Mouse (Mus musculus): ENCODE data around the gene Sdf4. TPM values are rescaled to one million over a fixed set of nuclear protein-coding genes. Genes with fewer than 3 reads are reported as not detected.

Sdf4 gene
- 122 and 126 TPM in 2 replicates for polyA plus RNA-seq (2012; rRNA removed)

DNA sequence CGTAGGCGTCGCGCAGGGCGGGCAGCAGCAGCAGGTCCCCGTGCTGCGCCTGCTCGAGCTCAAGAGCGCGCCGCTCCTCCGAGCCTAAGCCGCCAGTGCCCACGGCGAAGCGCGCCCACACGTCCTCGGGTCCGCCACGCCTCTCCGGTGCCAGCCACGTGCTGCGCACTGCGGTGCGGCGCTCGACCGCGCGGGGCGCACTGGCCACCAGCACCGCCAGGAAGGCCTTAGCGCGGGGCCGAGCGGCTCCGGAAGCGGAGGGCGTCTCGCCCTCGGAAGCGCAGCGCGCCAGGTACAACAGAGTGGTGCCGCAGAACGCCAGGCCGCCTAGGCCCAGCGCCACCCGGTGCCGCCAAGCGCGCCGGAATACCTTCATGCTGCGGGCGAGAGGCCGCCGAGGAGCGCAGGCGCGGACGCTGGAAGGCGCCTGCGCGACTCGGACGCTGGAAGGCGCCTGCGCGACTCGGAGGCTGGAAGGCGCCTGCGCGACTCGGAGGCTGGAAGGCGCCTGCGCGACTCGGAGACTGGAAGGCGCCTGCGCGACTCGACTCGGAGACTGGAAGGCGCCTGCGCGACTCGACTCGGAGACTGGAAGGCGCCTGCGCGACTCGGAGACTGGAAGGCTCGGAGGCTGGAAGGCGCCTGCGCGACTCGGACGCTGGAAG, at the start of gene Sdf4, which contains the start of gene B3galt6:
Sdf4 (plus strand) TSS at position 632 of the 665 bp plus-strand sequence.
B3galt6 (minus strand) TSS at position 409 of the 665 bp plus-strand sequence.
- peak; percentile 49; the same call in 1 of the 2 replicates for TF ChIP-seq POLR2A (IDR thresholded peaks at IDR 0.05; ENCODE audit: extremely low read depth, insufficient read depth, low read length)
- TF ChIP-seq CTCF (IDR thresholded peaks at IDR 0.05; ENCODE audit: extremely low read depth, insufficient read depth, low read length) = peak; percentile 44
- Histone ChIP-seq H3K4me1 (ENCODE audit: control insufficient read depth, insufficient read depth, low read length) (peaks cover 8% of the 10 kb centered on the region), H3K4me3 (ENCODE audit: insufficient read depth, low read length) (peak within 1 kb of the TSS; percentile 75), H3K27ac (ENCODE audit: insufficient read depth, low read length) (peak within 1 kb of the TSS; percentile 98)

- peak overlapping the region; percentile 48 for H3K4me3 ChIP-seq (ENCODE audit: insufficient read depth, low read length)
- H3K27ac ChIP-seq (ENCODE audit: insufficient read depth, low read length) = peak overlapping the region; percentile 56
- TF ChIP-seq CTCF (IDR thresholded peaks at IDR 0.05; ENCODE audit: extremely low read depth, insufficient read depth, low read length) (no peak), POLR2A (IDR thresholded peaks at IDR 0.05; ENCODE audit: extremely low read depth, insufficient read depth, low read length) (0 out of 2 replicates have a peak, but pooled peaks have one; percentile 5)
- H3K4me1 ChIP-seq (ENCODE audit: control insufficient read depth, insufficient read depth, low read length) = peaks cover 11% of the 10 kb centered on the region
Measured at GRCm38 (mm10) chr4:155943049-155943452, 49.6 kb upstream of the Sdf4 start.

DNA sequence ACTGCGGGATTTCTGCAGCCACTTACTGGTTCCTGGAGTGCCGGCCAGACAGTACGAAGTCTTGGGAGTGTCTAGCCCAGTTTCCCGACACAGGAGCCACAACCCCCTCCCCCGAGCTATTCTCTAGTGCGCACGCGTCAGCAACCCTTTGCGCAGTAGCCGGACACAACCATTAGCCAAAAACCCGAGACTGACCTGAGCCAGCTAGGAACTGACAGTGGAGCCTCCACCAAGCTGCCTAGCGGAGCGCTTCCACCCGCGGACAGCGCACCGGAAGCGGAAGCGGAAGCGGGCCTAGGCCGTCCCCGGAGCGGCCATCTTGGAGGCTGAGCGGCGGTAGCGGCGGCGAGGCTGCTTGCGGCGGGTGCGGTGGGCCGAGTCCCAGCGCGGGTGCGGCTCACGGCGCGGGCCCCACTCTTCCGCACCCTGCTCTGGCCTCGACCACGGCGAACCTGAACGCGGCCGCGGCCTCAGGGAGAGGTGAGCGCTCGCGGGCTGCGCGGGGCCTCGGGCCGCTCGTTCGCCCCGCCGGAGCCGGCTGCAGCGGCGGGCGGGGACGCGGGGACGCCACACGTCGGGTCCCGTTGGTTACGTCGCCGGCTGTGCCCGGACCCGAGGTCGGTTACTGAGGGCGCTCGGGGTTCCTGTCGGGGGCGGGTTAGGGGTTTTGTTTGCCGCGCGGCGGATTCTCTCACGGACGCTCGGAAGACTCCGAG, 49.0 kb upstream of the Sdf4 start, which contains the start of gene Ube2j2:
Ube2j2 (plus strand) TSS at position 298 of the 716 bp plus-strand sequence.
- TF ChIP-seq CTCF (IDR thresholded peaks at IDR 0.05; ENCODE audit: extremely low read depth, insufficient read depth, low read length) = no peak
- peak; percentile 75; the same call in 1 of the 2 replicates for TF ChIP-seq POLR2A (IDR thresholded peaks at IDR 0.05; ENCODE audit: extremely low read depth, insufficient read depth, low read length)
- H3K4me3 ChIP-seq (ENCODE audit: insufficient read depth, low read length) = peak within 1 kb of the TSS; percentile 48
- peaks cover 11% of the 10 kb centered on the region for H3K4me1 ChIP-seq (ENCODE audit: control insufficient read depth, insufficient read depth, low read length)
- H3K27ac ChIP-seq (ENCODE audit: insufficient read depth, low read length) = peak within 1 kb of the TSS; percentile 56

DNA sequence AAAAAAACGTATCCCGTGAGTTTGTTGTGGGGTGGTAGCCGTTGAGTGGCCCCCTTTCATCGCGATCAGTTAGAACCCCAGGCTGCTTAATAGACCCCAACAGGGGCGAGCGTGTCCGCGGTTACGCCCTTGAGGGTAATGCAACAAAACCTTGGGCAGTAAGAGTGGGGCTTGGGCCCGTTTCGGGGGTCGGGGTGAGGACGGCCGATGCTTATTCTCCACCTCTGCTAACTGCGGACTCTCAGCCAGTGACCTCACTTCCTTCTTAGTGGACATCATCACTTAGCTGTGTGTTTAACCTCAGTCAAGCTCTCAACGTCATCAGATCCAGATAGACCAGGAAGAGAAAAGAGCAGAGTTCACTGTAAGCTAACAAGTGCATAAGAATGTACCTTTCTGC, 48.4 kb upstream of the Sdf4 start:
- Histone ChIP-seq H3K27ac (ENCODE audit: insufficient read depth, low read length) (no peak overlapping the region), H3K4me1 (ENCODE audit: control insufficient read depth, insufficient read depth, low read length) (peaks cover 11% of the 10 kb centered on the region), H3K4me3 (ENCODE audit: insufficient read depth, low read length) (peak overlapping the region; percentile 48)
- TF ChIP-seq POLR2A (IDR thresholded peaks at IDR 0.05; ENCODE audit: extremely low read depth, insufficient read depth, low read length) = no peak
- TF ChIP-seq CTCF (IDR thresholded peaks at IDR 0.05; ENCODE audit: extremely low read depth, insufficient read depth, low read length) = no peak

- Histone ChIP-seq H3K4me3 (ENCODE audit: insufficient read depth, low read length) (no peak overlapping the region), H3K4me1 (ENCODE audit: control insufficient read depth, insufficient read depth, low read length) (peaks cover 11% of the 10 kb centered on the region), H3K27ac (ENCODE audit: insufficient read depth, low read length) (no peak overlapping the region)
- TF ChIP-seq CTCF (IDR thresholded peaks at IDR 0.05; ENCODE audit: extremely low read depth, insufficient read depth, low read length) (no peak), POLR2A (IDR thresholded peaks at IDR 0.05; ENCODE audit: extremely low read depth, insufficient read depth, low read length) (no peak)
Measured at GRCm38 (mm10) chr4:155947094-155947493, 45.6 kb upstream of the Sdf4 start.

DNA sequence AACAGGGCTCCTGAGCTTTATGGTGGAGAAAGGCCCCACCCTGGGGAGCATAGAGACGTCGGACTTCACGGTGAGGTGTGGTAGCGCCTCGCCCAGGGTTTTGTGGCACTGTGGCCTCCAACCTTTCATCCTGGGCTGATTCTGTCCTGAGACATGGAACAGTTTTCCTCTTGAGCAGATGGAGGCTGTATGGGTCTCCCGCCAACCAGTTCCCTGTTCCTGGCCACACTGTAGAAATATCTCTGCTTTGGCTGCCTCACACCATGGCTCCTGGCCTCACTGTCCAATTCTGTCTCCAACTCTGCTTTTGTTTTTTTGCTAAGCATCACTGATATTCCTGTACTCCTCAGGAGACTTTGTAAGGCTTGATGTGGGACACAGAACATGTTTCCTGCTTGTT, 37.2 kb upstream of the Sdf4 start:
- H3K4me3 ChIP-seq (ENCODE audit: insufficient read depth, low read length) = no peak overlapping the region
- H3K4me1 ChIP-seq (ENCODE audit: control insufficient read depth, insufficient read depth, low read length) = no peaks in the 10 kb centered on the region
- TF ChIP-seq CTCF (IDR thresholded peaks at IDR 0.05; ENCODE audit: extremely low read depth, insufficient read depth, low read length) = no peak
- TF ChIP-seq POLR2A (IDR thresholded peaks at IDR 0.05; ENCODE audit: extremely low read depth, insufficient read depth, low read length) = no peak
- H3K27ac ChIP-seq (ENCODE audit: insufficient read depth, low read length) = no peak overlapping the region

DNA sequence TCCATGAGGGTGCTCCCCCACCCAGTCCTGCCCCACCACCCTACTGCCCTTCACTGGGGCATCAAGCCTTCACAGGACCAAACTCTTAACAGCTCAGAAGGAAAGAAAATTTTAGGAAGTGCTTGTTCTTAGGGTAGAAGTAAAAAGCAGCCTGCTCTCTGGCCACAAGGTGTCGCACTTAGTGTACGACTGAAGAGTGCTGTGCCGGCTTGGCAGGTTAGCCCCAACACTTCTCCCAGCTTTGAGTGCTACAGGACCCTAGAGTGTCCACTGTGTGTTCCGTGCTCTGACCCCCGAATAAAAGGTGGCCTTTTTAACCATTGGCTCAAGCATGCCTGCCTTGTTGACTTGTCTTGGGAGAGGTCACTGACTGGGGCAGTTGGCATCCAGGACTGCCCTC, 33.4 kb upstream of the Sdf4 start:
- Histone ChIP-seq H3K4me3 (ENCODE audit: insufficient read depth, low read length) (no peak overlapping the region), H3K27ac (ENCODE audit: insufficient read depth, low read length) (no peak overlapping the region), H3K4me1 (ENCODE audit: control insufficient read depth, insufficient read depth, low read length) (no peaks in the 10 kb centered on the region; the same call in 1 of the 2 replicates)
- TF ChIP-seq CTCF (IDR thresholded peaks at IDR 0.05; ENCODE audit: extremely low read depth, insufficient read depth, low read length) = peak; percentile 75
- TF ChIP-seq POLR2A (IDR thresholded peaks at IDR 0.05; ENCODE audit: extremely low read depth, insufficient read depth, low read length) = no peak

DNA sequence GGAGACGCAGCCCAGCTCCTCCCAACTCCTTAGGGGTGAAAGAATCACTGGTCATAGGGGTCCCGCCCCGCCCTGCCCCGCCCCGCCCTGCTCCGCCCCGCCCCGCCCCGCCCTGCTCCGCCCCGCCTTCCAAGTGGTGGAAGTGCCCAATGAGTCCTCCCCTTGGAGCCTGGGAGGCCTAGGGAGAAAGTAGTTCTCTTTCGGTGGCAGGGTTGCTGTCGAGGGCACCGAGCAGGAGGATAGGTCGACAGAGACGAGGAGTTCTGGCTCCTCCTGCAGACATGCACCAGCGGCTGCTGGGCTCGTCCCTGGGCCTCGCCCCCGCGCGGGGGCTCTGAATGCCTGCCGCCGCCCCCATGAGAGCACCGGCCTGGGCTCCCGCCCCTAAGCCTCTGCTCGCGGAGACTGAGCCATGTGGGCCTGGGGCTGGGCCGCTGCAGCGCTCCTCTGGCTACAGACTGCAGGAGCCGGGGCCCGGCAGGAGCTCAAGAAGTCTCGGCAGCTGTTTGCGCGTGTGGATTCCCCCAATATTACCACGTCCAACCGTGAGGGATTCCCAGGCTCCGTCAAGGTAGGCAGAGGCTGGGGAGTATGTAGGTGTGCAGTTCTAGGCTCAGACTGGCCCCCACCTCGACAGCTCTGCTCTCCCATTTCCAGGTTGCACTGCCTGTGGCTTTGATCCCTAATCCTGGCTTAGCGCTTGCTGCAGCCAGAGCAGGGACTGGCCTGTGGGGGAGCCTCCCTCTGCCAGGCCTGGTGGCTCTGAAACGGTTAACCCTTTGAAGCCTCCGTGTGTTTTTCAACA, 30.3 kb upstream of the Sdf4 start, which contains the start of gene C1qtnf12:
C1qtnf12 (plus strand) TSS at position 152 of the 805 bp plus-strand sequence.
- Histone ChIP-seq H3K4me3 (ENCODE audit: insufficient read depth, low read length) (peak within 1 kb of the TSS; percentile 54), H3K27ac (ENCODE audit: insufficient read depth, low read length) (no peak within 1 kb of the TSS), H3K4me1 (ENCODE audit: control insufficient read depth, insufficient read depth, low read length) (no peaks in the 10 kb centered on the region; the same call in 1 of the 2 replicates)
- TF ChIP-seq POLR2A (IDR thresholded peaks at IDR 0.05; ENCODE audit: extremely low read depth, insufficient read depth, low read length) (peak; percentile 52; the same call in 1 of the 2 replicates), CTCF (IDR thresholded peaks at IDR 0.05; ENCODE audit: extremely low read depth, insufficient read depth, low read length) (no peak)

DNA sequence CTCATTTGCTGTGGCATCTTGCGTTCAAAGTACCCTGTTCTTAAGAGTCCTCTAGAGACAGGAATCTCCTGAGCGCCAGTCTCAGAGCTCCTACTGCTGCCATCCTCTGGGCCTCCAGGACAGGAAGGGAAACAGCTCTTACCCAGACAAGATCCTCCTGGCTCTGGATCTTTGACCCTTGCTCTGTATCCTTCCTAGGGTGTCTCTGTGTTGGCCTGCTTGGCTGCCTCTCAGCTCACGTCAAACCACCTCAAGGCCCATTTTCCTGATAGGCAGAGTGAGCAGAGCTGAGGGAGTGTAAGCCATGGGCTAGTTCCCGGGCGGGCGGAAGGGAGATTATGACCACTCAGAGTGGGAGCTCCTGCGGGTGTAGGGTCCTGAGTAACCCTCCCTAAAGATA, 29.6 kb upstream of the Sdf4 start:
- Histone ChIP-seq H3K27ac (ENCODE audit: insufficient read depth, low read length) (no peak overlapping the region), H3K4me1 (ENCODE audit: control insufficient read depth, insufficient read depth, low read length) (no peaks in the 10 kb centered on the region; the same call in 1 of the 2 replicates), H3K4me3 (ENCODE audit: insufficient read depth, low read length) (peak overlapping the region; percentile 54)
- TF ChIP-seq CTCF (IDR thresholded peaks at IDR 0.05; ENCODE audit: extremely low read depth, insufficient read depth, low read length) (no peak), POLR2A (IDR thresholded peaks at IDR 0.05; ENCODE audit: extremely low read depth, insufficient read depth, low read length) (no peak)
